Mouse (Mus musculus): ENCODE measurements at regions not wholly inside any gene's neighbourhood (a gene's known extent, or its start where the extent isn't known, plus 50 kb on each side); places are given as distances from the start of the nearest gene placed in this dataset.

DNA sequence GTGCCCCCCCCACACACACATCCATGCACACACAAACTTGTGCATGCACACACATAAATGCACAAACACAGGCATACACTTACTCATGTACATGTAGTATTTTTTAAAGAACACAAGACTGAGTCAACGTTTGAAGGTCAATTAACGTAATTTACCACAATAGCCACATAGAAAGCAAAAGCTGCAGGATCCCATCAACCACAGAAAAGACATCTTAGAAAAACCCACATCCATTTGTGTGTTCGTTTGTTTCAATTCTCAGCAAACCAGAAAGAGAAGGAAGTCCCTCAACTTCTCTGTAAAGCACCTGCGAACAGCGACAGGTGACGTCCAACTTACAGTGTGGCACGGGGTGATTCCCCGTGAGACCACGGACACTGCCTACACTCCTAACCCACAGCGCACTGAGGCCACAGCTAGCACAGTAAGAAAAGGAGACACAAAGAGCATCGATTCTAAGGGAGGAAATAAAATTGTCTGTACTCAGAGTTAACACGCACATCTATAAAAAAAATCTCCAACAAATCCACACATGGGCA, 53.8 kb downstream of the Dio3 start:
- DNase-seq (ENCODE audit: low spot score in 2 of 2): no peak

DNA sequence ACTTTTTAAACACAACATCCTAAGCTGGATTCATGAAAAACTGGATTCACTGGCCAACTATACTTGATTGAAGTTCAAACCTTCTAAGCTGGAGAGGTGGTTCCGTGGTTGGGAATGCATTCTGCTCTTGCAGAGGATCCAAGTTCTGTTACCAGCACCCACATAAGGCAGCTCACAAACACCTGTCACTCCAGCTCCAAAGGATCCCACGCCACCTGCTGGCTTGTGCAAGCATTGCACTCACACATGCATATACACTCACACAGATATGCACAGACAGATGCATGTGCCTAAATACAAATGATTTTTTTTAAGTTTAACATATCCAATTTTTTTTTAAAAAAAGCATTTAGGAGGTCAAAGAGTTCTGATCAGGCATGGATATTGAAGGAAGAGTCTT, 55.7 kb downstream of the Dio3 start:
- no peak for DNase-seq (ENCODE audit: low spot score in 2 of 2)

- no peak for DNase-seq (ENCODE audit: low spot score in 2 of 2)
These were observed 65.5 kb downstream of the Dio3 start for GRCm38 (mm10) chr12:110344280-110344827.

GRCm38 (mm10) chr12:110349621-110350020, 70.8 kb downstream of the Dio3 start:
- DNase-seq (ENCODE audit: low spot score in 2 of 2): no peak

- no peak for DNase-seq (ENCODE audit: low spot score in 2 of 2)
These were observed 77.0 kb downstream of the Dio3 start for GRCm38 (mm10) chr12:110355851-110356250.

GRCm38 (mm10) chr12:110367102-110367501, 79.8 kb upstream of the Ppp2r5c start:
- no peak for DNase-seq (ENCODE audit: low spot score in 2 of 2)

DNA sequence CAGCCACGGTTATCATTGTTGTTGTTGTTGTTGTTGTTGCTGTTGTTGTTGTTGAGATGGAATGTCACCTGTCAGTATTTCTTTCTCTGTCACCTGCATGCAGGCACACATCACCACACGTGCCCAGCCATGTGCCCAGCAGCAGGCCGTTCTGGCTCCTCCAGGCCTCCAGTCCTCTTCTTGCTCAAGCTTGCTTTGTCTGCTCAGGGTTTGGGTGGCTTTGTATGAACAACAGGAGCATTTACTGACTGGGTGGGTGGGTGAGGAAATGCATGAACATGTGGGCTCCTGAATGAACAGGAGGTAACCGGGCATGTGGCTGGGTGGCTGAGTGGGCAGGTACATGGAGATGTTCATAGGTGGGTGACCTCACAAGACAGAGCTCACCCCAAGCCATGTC, 79.1 kb upstream of the Ppp2r5c start:
- DNase-seq (ENCODE audit: low spot score in 2 of 2): no peak

DNA sequence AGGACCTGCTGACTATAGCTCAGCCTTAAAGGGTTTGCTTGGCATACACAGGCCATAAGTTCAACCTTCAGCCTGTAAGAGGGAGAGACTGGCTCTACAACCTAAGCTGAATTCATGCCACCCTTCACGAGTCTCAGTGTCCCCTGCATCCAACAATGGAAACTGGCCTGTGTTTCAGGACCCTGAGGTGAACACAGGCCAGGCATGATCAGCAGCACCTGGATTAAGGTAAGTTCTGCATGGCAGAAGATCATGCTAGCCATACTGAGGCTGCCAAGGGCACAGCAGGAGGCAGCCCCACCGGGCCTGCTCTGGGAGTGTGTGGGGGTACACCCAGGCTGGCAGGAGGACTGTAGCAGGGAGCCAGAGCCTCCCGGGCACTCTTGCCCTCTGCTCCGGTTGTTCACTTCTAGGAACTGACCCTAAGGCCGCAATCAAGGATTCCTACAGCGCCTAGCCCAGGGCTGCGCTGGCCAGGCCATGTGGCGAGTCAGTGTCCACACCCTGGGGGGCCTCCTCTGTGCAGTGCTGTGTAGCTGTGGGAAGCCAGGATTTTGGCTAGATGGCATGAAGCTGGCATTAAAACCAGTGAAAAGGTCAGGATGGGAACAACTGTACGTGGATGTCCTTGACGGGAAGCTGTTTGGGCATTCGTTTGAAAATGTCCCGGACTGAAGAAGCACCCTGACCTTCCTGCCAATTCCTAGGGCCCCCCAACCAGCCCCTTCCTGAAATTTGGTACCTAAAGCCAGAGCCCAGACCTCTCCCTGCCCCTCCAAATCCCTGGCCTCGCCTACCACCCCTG, 74.8 kb upstream of the Ppp2r5c start:
- DNase-seq (ENCODE audit: low spot score in 2 of 2): no peak

DNA sequence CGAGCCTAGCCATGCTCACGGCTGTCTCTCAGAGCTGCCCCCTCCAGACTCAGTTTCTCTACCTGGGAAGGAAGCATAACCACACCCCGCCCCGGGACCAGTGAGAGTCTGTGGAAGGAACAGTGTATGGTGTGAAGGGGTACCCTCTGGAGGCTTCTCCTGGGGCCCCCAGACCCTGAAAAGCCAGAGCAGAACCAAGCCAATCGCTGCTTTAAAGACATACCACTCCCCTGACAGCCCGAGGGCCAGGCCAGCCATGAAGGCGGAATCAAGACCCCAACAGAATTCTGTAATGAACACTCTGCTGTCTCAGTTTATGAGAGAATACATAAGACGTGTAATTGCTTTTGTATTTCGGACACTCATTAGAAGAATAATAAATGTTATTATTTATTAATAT, 73.9 kb upstream of the Ppp2r5c start:
- no peak for DNase-seq (ENCODE audit: low spot score in 2 of 2)

DNA sequence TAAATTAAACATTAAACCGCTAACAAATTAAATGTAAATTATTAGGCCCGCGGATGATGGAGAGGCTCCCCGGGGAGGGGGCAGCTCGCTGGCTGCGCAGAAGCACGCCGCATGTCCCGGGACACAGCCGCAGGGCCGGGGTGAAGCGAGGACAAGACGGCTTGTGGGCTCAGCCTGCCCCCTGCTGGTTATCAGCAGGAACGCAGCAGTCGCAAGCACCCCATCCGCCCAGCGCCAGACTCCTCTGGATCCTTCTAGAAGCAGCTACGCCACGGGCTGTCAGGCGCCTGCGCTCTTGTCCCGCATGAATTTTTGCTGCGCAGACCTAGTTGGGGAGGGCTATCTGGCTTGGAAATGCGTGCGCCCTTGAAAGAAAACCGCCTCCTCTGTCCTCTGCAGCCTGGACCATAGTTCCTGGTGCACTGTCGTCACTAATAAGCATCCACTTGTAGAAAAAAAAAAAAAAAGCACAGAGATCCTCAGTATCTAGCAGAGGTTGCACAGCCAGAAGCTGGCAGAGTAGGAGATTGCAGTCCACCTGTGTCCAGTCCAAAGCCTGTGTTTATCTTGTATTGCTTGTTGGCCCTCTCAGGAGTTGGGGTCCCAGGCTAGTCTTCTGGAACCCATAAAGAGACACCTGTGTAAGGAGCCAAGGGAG, 73.4 kb upstream of the Ppp2r5c start:
- DNase-seq (ENCODE audit: low spot score in 2 of 2): peak; percentile 68 to 83

DNA sequence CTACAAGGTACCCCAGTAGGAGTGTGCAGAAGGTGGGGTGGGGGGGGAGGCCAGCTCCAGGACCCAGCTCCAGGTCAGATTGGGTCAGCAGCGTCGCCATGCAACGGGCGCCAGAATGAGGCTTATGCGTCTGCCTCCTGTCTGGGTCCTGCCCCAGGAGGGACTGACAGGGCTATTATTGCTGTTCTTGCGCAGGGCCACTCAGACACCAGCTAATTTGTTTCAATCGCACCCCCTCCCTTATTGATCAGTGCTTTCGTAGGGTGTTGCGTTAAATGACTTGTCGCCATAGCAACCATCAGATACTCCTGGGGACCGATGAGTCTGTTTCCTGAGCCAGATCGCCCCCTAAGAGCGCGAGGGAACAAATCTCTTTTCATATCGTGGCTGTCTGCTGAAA, 71.8 kb upstream of the Ppp2r5c start:
- DNase-seq (ENCODE audit: low spot score in 2 of 2): no peak

- DNase-seq (ENCODE audit: low spot score in 2 of 2): no peak
These were observed 70.7 kb upstream of the Ppp2r5c start for GRCm38 (mm10) chr12:110376062-110376837.

- DNase-seq (ENCODE audit: low spot score in 2 of 2): no peak
These were observed 70.1 kb upstream of the Ppp2r5c start for GRCm38 (mm10) chr12:110376838-110377150.

GRCm38 (mm10) chr12:110377306-110377705, 69.6 kb upstream of the Ppp2r5c start:
- no peak for DNase-seq (ENCODE audit: low spot score in 2 of 2)

DNA sequence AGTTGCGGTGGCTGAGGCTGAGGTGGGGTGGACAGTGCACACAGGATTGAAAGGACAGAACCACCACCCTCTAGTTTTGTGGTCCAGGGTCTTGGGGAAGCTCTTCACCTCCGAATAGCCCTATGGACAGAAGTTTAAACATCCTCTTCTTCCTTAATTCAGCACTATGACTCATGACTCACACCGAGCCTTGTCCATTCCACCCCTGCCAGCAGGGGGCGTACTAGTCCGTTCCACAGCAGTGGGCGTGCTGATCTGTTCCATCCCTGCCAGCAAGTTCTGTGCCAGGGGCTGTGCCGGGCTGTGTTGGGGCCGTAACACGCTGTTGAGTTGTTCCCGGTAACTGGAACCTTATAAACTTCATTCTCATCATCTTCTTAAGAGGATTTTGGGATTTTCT, 69.2 kb upstream of the Ppp2r5c start:
- peak in 1 of 2 experiments; percentile 25 for DNase-seq (ENCODE audit: low spot score in 2 of 2)

DNA sequence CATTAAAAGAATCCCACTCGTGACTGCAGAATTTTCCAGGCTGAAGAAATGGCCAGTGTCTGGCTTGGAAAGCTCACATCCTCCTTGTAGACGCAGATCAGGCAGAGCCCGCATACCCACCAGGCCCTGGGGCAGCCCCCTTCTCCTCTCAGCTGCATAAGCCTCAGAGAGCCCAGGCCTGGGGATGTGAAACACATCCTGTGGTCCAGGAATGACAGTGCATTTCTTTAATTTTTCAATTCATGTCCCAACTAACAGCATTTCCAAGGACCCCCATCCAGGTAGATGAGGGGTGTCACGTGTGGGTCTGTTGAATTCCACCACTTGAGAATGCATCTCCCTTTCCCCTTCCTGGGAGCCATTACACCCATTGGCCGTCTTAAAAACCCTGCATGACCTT, 68.6 kb upstream of the Ppp2r5c start:
- no peak for DNase-seq (ENCODE audit: low spot score in 2 of 2)

DNA sequence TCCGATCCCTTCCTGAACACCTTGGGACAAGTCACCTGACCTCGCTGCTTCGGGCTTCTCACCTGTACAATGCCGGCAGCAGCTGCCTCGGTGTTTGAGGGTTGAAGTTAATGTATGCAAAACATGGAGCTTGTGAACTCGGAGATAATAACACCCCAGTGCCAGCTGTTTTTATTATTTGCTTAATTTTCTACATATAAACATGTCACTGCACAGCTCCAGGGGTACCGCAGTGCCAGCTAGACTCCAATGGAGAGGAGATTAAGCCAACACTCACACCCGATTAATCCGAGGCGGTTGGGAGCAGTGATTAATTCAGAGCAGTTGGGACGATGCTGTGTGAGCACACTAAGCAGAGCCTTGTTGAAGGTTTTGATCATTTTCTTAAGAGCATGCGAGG, 67.2 kb upstream of the Ppp2r5c start:
- no peak for DNase-seq (ENCODE audit: low spot score in 2 of 2)

GRCm38 (mm10) chr12:110380831-110381750, 65.8 kb upstream of the Ppp2r5c start:
- DNase-seq (ENCODE audit: low spot score in 2 of 2): no peak

GRCm38 (mm10) chr12:110385031-110385430, 61.9 kb upstream of the Ppp2r5c start:
- DNase-seq (ENCODE audit: low spot score in 2 of 2): no peak

- no peak for DNase-seq (ENCODE audit: low spot score in 2 of 2)
These were observed 60.9 kb upstream of the Ppp2r5c start for GRCm38 (mm10) chr12:110385801-110386599.

Measured in gastrocnemius, adult 8-10 months (tissue).